Mouse (Mus musculus): ENCODE results near the gene Pes1. TPM values are rescaled to one million over a fixed set of nuclear protein-coding genes. Genes with fewer than 3 reads are reported as not detected.
"Not testable (repeated sequence)": the region's sequence is repeated elsewhere in the genome, so short reads cannot be mapped to it uniquely, and the experiment has no call there.

The Pes1 gene
- polyA plus RNA-seq, 1 experiment from 2014 or later = 55.2 TPM

- H3K9me3 ChIP-seq (replicated peaks; ENCODE audit: control insufficient read depth, low read length); H3K4me3 ChIP-seq (ENCODE audit: low read depth, low read length); DNase-seq (ENCODE audit: low spot score); H3K4me1 ChIP-seq (ENCODE audit: control insufficient read depth, insufficient read depth, low read length); H3K27ac ChIP-seq (ENCODE audit: low read depth, low read length); ATAC-seq; H3K36me3 ChIP-seq (ENCODE audit: control insufficient read depth, insufficient read depth, low read length); H3K27me3 ChIP-seq (replicated peaks; ENCODE audit: control insufficient read depth, insufficient read depth, low read length); H3K9ac ChIP-seq (ENCODE audit: low read length); H3K4me2 ChIP-seq (ENCODE audit: low read length): not testable (repeated sequence)
- WGBS = 75% methylated on average over 5 of the region's 5 CpGs
Measured at GRCm38 (mm10) chr11:3954876-3955275, 8.9 kb upstream of the Pes1 start.

GRCm38 (mm10) chr11:3955371-3955770 lies 8.4 kb upstream of the Pes1 start:
- not testable (repeated sequence) for H3K27me3 ChIP-seq (replicated peaks; ENCODE audit: control insufficient read depth, insufficient read depth, low read length); H3K4me1 ChIP-seq (ENCODE audit: control insufficient read depth, insufficient read depth, low read length); H3K9me3 ChIP-seq (replicated peaks; ENCODE audit: control insufficient read depth, low read length); H3K36me3 ChIP-seq (ENCODE audit: control insufficient read depth, insufficient read depth, low read length); H3K4me2 ChIP-seq (ENCODE audit: low read length); DNase-seq (ENCODE audit: low spot score); H3K27ac ChIP-seq (ENCODE audit: low read depth, low read length); ATAC-seq; H3K4me3 ChIP-seq (ENCODE audit: low read depth, low read length); H3K9ac ChIP-seq (ENCODE audit: low read length)
- WGBS = 70% methylated on average over 4 of the region's 4 CpGs

DNA sequence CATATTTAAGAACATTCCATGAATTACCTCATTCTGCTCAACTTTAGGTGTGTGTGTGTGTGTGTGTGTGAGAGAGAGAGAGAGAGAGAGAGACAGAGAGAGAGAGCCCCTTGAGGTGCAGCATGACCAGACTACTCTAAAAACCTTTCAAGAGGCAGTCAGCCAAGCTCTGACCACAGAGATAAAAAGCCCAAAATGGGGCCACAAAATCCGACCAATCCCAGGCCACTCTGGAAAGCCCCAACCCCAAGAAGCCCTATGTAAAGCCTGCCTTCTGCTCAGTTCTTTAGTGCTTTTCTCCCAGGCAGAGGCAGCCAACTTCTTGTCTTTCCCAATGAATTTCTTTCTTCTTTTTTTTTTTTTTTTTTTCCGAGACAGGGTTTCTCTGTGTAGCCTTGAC lies 2.9 kb upstream of the Pes1 start:
- Histone ChIP-seq H3K9ac (ENCODE audit: low read length) (no peak overlapping the region), H3K4me2 (ENCODE audit: low read length) (no peak overlapping the region), H3K27ac (ENCODE audit: low read depth, low read length) (no peak overlapping the region), H3K9me3 (replicated peaks; ENCODE audit: control insufficient read depth, low read length) (no peaks in the 10 kb centered on the region), H3K4me3 (ENCODE audit: low read depth, low read length) (no peak overlapping the region), H3K36me3 (ENCODE audit: control insufficient read depth, insufficient read depth, low read length) (no peaks in the 10 kb centered on the region), H3K4me1 (ENCODE audit: control insufficient read depth, insufficient read depth, low read length) (peaks cover 7% of the 10 kb centered on the region; the same call in 1 of the 2 replicates), H3K27me3 (replicated peaks; ENCODE audit: control insufficient read depth, insufficient read depth, low read length) (no peaks in the 10 kb centered on the region)
- DNase-seq (ENCODE audit: low spot score) = no peak
- WGBS = 56% methylated on average over 2 of the region's 2 CpGs
- ATAC-seq = no peak

DNA sequence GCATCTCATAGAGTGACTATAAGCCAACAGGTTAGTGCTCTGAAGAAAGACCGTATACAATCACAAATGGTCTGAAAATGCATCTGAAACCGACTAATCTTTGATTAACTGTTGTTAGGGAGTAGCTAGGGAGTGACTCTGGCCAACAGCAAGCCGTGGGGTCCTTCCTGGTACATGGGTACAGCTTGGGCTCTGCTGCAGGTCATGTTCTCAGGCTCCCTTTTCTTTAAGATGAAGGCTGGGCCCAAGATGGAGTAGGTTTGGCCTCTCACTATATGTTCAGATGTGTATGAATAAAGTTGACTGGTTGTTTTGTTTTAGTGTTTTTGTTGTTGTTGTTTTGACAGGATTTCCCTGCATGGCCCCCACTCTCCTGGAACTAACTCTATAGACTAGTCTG lies 2.0 kb upstream of the Pes1 start:
- H3K36me3 ChIP-seq (ENCODE audit: control insufficient read depth, insufficient read depth, low read length) = no peaks in the 10 kb centered on the region
- H3K9me3 ChIP-seq (replicated peaks; ENCODE audit: control insufficient read depth, low read length) = no peaks in the 10 kb centered on the region
- H3K4me1 ChIP-seq (ENCODE audit: control insufficient read depth, insufficient read depth, low read length) = peaks cover 7% of the 10 kb centered on the region; the same call in 1 of the 2 replicates
- ATAC-seq = no peak
- no peak overlapping the region for H3K9ac ChIP-seq (ENCODE audit: low read length)
- no peaks in the 10 kb centered on the region for H3K27me3 ChIP-seq (replicated peaks; ENCODE audit: control insufficient read depth, insufficient read depth, low read length)
- no peak overlapping the region for H3K4me3 ChIP-seq (ENCODE audit: low read depth, low read length)
- WGBS = 73% methylated on average over 3 of the region's 3 CpGs
- DNase-seq (ENCODE audit: low spot score) = no peak
- H3K4me2 ChIP-seq (ENCODE audit: low read length) = no peak overlapping the region
- H3K27ac ChIP-seq (ENCODE audit: low read depth, low read length) = no peak overlapping the region

- peak overlapping the region; percentile 58; the same call in 1 of the 2 replicates for H3K27ac ChIP-seq (ENCODE audit: low read depth, low read length)
- peak overlapping the region; percentile 81 for H3K9ac ChIP-seq (ENCODE audit: low read length)
- peak; percentile 17 for DNase-seq (ENCODE audit: low spot score)
Measured at GRCm38 (mm10) chr11:3963155-3963554, 620 bp upstream of the Pes1 start.

GRCm38 (mm10) chr11:3964416-3965172 lies 819 bp downstream of the Pes1 start:
- no peaks in the 10 kb centered on the region for H3K27me3 ChIP-seq (replicated peaks; ENCODE audit: control insufficient read depth, insufficient read depth, low read length)

More at GRCm38 (mm10) chr11:3963155-3963554, 620 bp upstream of the Pes1 start:
- ATAC-seq = peak; percentile 47
- Histone ChIP-seq H3K9me3 (replicated peaks; ENCODE audit: control insufficient read depth, low read length) (no peaks in the 10 kb centered on the region), H3K36me3 (ENCODE audit: control insufficient read depth, insufficient read depth, low read length) (peaks cover 6% of the 10 kb centered on the region), H3K4me2 (ENCODE audit: low read length) (peak overlapping the region; percentile 85), H3K4me1 (ENCODE audit: control insufficient read depth, insufficient read depth, low read length) (peaks cover 7% of the 10 kb centered on the region; the same call in 1 of the 2 replicates), H3K4me3 (ENCODE audit: low read depth, low read length) (peak overlapping the region; percentile 87), H3K27me3 (replicated peaks; ENCODE audit: control insufficient read depth, insufficient read depth, low read length) (no peaks in the 10 kb centered on the region)
- 86% methylated on average over 10 of the region's 10 CpGs for WGBS

GRCm38 (mm10) chr11:3969837-3970236 lies 6.1 kb downstream of the Pes1 start:
- Histone ChIP-seq H3K27me3 (replicated peaks; ENCODE audit: control insufficient read depth, insufficient read depth, low read length) (no peaks in the 10 kb centered on the region), H3K4me2 (ENCODE audit: low read length) (no peak overlapping the region), H3K36me3 (ENCODE audit: control insufficient read depth, insufficient read depth, low read length) (peaks cover 70% of the 10 kb centered on the region), H3K4me1 (ENCODE audit: control insufficient read depth, insufficient read depth, low read length) (peaks cover 2% of the 10 kb centered on the region; the same call in 1 of the 2 replicates), H3K27ac (ENCODE audit: low read depth, low read length) (no peak overlapping the region), H3K9me3 (replicated peaks; ENCODE audit: control insufficient read depth, low read length) (no peaks in the 10 kb centered on the region), H3K9ac (ENCODE audit: low read length) (no peak overlapping the region), H3K4me3 (ENCODE audit: low read depth, low read length) (no peak overlapping the region)
- ATAC-seq = no peak
- 87% methylated on average over 3 of the region's 3 CpGs for WGBS
- DNase-seq (ENCODE audit: low spot score) = no peak

More at GRCm38 (mm10) chr11:3964416-3965172, 819 bp downstream of the Pes1 start:
- Histone ChIP-seq H3K36me3 (ENCODE audit: control insufficient read depth, insufficient read depth, low read length) (peaks cover 17% of the 10 kb centered on the region), H3K4me1 (ENCODE audit: control insufficient read depth, insufficient read depth, low read length) (peaks cover 7% of the 10 kb centered on the region; the same call in 1 of the 2 replicates), H3K4me2 (ENCODE audit: low read length) (peak overlapping the region; percentile 85), H3K4me3 (ENCODE audit: low read depth, low read length) (peak overlapping the region; percentile 87), H3K27ac (ENCODE audit: low read depth, low read length) (0 out of 2 replicates have a peak overlapping the region, but pooled peaks have one; percentile 27), H3K9ac (ENCODE audit: low read length) (peak overlapping the region; percentile 81), H3K9me3 (replicated peaks; ENCODE audit: control insufficient read depth, low read length) (no peaks in the 10 kb centered on the region)
- DNase-seq (ENCODE audit: low spot score) (no peak), ATAC-seq (no peak)
- WGBS = 12% methylated on average over 11 of the region's 11 CpGs

DNA sequence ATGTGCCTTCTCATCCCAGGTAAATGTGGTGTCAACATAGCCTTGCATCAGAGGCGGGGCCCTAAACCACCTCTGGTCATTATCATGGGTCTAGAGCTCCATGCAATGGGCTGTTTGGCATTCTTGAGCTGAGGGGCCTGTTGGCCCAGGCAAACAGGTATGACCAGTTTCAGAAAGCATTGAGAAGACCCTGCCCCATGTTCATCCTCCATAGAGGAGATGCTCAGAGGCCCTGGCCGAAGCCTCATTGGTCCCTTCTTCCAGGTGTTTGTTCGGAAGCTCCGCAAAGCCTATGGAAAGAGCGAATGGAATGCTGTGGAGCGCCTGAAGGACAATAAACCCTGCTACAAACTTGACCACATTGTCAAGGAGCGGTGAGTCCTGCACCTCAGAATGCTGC lies 6.6 kb downstream of the Pes1 start:
- H3K4me2 ChIP-seq (ENCODE audit: low read length) = no peak overlapping the region
- no peaks in the 10 kb centered on the region for H3K27me3 ChIP-seq (replicated peaks; ENCODE audit: control insufficient read depth, insufficient read depth, low read length)
- no peak overlapping the region for H3K27ac ChIP-seq (ENCODE audit: low read depth, low read length)
- H3K4me3 ChIP-seq (ENCODE audit: low read depth, low read length) = no peak overlapping the region
- H3K9ac ChIP-seq (ENCODE audit: low read length) = no peak overlapping the region
- no peak for ATAC-seq
- no peak for DNase-seq (ENCODE audit: low spot score)
- H3K4me1 ChIP-seq (ENCODE audit: control insufficient read depth, insufficient read depth, low read length) = no peaks in the 10 kb centered on the region
- H3K36me3 ChIP-seq (ENCODE audit: control insufficient read depth, insufficient read depth, low read length) = peaks cover 75% of the 10 kb centered on the region
- no peaks in the 10 kb centered on the region for H3K9me3 ChIP-seq (replicated peaks; ENCODE audit: control insufficient read depth, low read length)
- WGBS = 95% methylated on average over 7 of the region's 7 CpGs

- H3K9ac ChIP-seq (ENCODE audit: low read length) = no peak overlapping the region
- no peaks in the 10 kb centered on the region for H3K27me3 ChIP-seq (replicated peaks; ENCODE audit: control insufficient read depth, insufficient read depth, low read length)
- 93% methylated on average over 7 of the region's 7 CpGs for WGBS
- H3K9me3 ChIP-seq (replicated peaks; ENCODE audit: control insufficient read depth, low read length) = no peaks in the 10 kb centered on the region
- H3K4me3 ChIP-seq (ENCODE audit: low read depth, low read length) = no peak overlapping the region
- no peak overlapping the region for H3K4me2 ChIP-seq (ENCODE audit: low read length)
- no peak overlapping the region for H3K27ac ChIP-seq (ENCODE audit: low read depth, low read length)
- DNase-seq (ENCODE audit: low spot score) (no peak), ATAC-seq (no peak)
- peaks cover 97% of the 10 kb centered on the region for H3K36me3 ChIP-seq (ENCODE audit: control insufficient read depth, insufficient read depth, low read length)
- H3K4me1 ChIP-seq (ENCODE audit: control insufficient read depth, insufficient read depth, low read length) = no peaks in the 10 kb centered on the region
Measured at GRCm38 (mm10) chr11:3973081-3973480, 9.3 kb downstream of the Pes1 start.
